Mouse (Mus musculus): ENCODE results near the gene Dlg2.

DNA sequence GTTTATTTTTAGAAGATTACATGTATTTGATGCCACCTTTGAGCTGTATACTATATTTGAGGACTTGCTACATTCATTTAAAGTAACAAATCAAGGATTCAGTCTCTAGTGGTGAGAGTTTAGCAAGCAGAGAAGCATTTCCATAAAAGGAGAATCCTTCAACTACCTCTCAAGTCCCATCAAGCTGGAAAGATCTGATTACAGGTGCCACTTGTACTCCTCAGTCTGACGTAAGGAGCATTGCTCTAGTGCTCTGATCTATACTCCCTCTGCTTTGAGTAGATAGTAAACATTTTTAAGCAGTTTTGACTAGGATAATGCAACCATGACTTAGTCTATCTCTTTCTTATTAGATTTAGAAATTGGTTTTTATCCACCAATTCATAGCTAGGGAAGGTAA lies 1496.5 kb downstream of the Dlg2 start:
- TF ChIP-seq CTCF (IDR thresholded peaks at IDR 0.05; ENCODE audit: control insufficient read depth, insufficient read depth, insufficient read length) (no peak), MAX (IDR thresholded peaks at IDR 0.05) (no peak), USF1 (IDR thresholded peaks at IDR 0.05; ENCODE audit: low read depth) (no peak)

Measured in C2C12 (cell line).